Mouse (Mus musculus): ENCODE results near the gene Arl1. TPM values are rescaled to one million over a fixed set of nuclear protein-coding genes. Genes with fewer than 3 reads are reported as not detected.
"Not testable (repeated sequence)": the region's sequence is repeated elsewhere in the genome, so short reads cannot be mapped to it uniquely, and the experiment has no call there.

Gene Arl1
- total RNA-seq (2021) = 10 to 100 TPM; 94.2 to 95.8 TPM
- long read RNA-seq, experiment 1, transcript Arl1-202 (6 exons, 2,080 nt) = major isoform, 216 of 224 reads
- long read RNA-seq, experiment 1, partial matches to known transcripts = 1 of 224 reads
- long read RNA-seq, experiment 1, other reads (novel, unspliced or antisense) = 7 of 224 reads
- long read RNA-seq, experiment 2, transcript Arl1-202 (6 exons, 2,080 nt) = major isoform, 228 of 240 reads
- long read RNA-seq, experiment 2, partial matches to known transcripts = 5 of 240 reads
- long read RNA-seq, experiment 2, other reads (novel, unspliced or antisense) = 7 of 240 reads

GRCm38 (mm10) chr10:88730571-88731495 is at the start of gene Arl1:
Gene Arl1 (plus strand): TSS chr10:88730858.
- DNase-seq (ENCODE audit: low spot score in 2 of 2) = peak; percentile 92 to 94

DNA sequence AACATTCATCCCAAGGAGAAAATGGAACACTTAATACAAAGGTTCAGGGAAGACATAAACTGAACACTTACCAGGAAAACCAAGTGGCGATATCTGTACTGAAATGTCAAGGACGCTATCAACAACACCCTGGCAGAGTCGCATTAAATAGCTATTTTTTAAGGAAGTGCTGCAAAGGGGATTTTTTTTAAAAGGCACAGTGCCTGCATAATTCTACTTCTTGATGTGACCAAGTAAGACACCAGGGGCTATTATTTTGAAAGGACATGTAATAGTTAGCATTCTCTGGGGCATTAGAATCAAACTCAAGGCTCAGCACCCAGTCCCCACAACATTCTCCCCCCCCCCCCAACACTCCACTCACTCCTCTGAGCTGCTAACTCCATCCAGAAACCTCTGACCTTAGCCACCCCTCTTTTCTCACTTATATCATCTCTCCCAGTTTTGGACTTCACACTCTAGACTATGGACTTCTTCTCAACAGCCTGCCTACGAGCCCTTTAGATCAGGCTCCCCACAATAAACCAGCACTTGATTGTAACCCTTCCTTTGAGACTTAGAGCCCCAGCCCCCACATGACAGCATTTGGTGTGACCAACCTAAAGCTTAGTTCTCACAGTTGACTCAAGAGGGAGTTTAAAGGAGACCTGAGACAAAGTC is 47.6 kb upstream of the Arl1 start:
- DNase-seq (ENCODE audit: low spot score in 2 of 2) = no peak

GRCm38 (mm10) chr10:88684925-88685324 is 45.7 kb upstream of the Arl1 start, which contains the start of gene Spic:
Gene Spic (minus strand): TSS chr10:88685015.
- DNase-seq (ENCODE audit: low spot score in 2 of 2) = no peak

GRCm38 (mm10) chr10:88700938-88701337 is 29.7 kb upstream of the Arl1 start:
- no peak for DNase-seq (ENCODE audit: low spot score in 2 of 2)

- no peak for DNase-seq (ENCODE audit: low spot score in 2 of 2)
These were observed 21.8 kb upstream of the Arl1 start for GRCm38 (mm10) chr10:88708671-88709523.

DNA sequence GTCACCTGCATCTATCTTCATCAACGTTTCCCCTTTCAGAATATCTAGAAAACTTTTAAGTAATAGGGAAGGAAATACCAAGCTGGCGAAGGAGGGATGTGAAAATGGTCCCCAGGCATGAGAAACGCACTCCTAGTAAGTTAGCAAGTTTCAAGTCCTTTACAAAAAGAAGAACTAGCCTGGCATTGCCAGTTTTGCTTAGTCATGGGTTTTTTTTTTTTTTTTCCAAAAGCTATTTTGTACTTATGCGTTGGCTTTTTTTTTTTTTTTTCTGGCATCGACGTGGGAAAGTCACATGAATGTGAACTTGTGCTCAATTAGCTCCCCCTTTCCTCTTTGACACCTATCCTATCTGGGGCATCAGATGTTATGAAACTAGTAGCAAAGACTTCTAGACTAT is 18.3 kb upstream of the Arl1 start:
- no peak for DNase-seq (ENCODE audit: low spot score in 2 of 2)

DNA sequence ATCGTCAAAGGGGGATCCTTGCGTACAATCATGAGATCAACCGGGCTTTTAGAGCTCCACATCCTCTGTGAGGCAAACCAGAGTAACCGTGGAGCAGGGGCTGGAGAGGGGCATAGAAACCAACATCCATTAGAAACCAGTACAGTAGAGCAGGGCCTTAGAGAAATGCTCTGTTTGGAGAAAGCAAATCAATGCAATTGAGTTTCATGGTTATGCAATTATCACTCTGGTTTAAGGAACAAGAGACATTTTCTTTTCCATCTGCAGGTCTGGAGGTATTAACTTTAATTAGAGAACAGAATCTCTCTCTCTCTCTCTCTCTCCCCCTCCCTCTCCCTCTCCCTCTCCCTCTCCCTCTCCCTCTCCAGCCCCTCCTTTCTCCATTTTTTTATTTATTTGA is 15.9 kb upstream of the Arl1 start:
- no peak for DNase-seq (ENCODE audit: low spot score in 2 of 2)

DNA sequence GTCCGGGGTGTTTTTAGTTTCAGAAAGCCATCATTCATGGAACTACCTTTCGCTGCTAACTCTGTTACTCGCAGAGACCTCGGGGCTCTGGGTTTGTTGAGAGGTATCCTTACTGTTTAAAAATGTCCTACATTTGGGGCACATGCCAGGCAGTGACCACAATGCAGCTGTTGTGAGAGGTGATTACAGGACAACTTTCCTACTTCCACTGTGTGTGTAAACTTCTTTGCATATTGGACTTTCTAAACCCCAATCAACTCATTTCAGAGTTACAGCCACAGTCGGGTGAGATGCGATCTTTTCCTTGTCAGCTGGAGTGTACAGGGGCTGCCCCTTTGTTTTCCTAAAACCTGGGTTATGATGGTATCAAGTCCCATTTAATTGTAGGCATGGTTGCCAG is 15.0 kb upstream of the Arl1 start:
- DNase-seq (ENCODE audit: low spot score in 2 of 2) = no peak

GRCm38 (mm10) chr10:88716986-88717755 is 13.5 kb upstream of the Arl1 start:
- no peak for DNase-seq (ENCODE audit: low spot score in 2 of 2)

DNA sequence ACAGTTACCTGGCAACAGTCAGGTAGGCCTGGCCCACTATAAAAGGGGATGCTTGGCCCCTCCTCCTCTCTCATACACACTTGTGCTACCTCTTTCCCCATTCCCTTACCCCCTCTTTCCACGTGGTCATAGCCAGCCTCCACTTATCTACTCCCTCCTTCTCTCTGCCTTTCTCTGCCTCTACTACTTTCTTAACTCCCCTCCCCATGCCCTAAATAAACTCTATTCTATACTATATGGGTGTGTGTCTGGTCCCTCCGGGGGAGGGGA is 13.0 kb upstream of the Arl1 start:
- DNase-seq (ENCODE audit: low spot score in 2 of 2) = no peak

- DNase-seq (ENCODE audit: low spot score in 2 of 2) = no peak
These were observed 11.0 kb upstream of the Arl1 start for GRCm38 (mm10) chr10:88719618-88720017.

DNA sequence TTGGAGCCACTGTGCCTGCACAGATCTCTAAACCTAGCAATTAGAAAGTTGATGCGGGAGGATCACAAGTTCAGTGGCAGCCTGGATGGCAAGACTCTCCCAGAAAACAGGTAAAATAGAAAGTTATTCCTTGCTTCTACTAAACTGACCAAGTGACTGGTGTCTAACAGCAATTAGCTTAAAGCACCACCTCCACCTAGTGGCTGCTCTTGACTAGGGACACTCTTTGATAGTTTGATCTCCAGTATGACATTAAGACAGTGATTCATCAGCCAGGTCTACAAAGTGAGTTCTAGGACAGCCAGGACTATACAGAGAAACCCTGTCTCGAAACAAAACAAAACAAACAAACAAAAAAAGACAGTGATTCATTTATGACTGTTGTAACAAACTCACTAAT is 5.3 kb upstream of the Arl1 start:
- no peak for DNase-seq (ENCODE audit: low spot score in 2 of 2)

GRCm38 (mm10) chr10:88727128-88727527 is 3.5 kb upstream of the Arl1 start:
- peak in 1 of 2 experiments; percentile 27 for DNase-seq (ENCODE audit: low spot score in 2 of 2)

GRCm38 (mm10) chr10:88728166-88728565 is 2.5 kb upstream of the Arl1 start:
- DNase-seq (ENCODE audit: low spot score in 2 of 2) = no peak

DNA sequence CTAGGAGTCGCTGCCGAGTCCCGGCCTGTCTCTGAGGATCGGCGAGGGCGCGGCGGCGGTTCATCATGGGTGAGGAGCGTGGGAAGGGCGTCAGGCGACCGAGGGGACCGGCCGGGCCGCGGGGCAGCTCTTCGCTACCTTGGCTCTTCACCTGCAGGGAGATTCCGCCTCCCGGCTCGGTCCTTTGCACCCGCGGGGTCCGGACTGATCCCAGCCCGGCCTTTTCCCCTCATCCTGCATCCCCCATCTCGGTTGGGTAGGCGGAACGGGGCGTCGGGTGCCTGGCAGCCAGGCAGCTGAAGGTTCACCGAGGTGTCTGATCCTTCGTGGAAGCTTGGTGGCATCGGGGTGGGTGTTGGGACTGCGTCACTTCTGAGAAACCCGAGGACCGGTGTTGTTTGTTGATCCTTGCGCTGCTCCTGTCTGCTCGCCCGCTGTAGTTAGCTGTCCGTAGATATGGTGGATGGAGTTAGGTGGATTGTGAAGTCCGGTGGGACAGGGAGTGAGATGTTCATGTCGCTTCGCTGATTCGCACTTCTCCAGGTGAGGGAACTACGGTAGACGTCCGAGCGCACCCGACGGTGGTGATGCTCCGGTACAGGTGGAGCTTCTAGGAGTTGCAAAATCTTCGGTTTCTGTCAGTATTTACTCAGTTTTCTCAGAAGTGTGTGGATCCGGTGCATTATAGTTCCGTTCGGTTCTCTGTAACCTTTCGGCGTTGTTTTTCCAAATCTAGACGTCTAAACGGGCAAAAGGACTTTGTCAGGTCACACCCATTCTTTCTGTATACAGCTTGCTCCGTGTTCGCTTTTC is 1.0 kb downstream of the Arl1 start:
- DNase-seq (ENCODE audit: low spot score in 2 of 2) = no peak

- DNase-seq (ENCODE audit: low spot score in 2 of 2) = no peak
These were observed 1.6 kb downstream of the Arl1 start for GRCm38 (mm10) chr10:88732309-88732622.

- DNase-seq (ENCODE audit: low spot score in 2 of 2) = not testable (repeated sequence)
These were observed 8.4 kb downstream of the Arl1 start for GRCm38 (mm10) chr10:88739074-88739473.

GRCm38 (mm10) chr10:88739818-88740217 is 9.2 kb downstream of the Arl1 start:
- DNase-seq (ENCODE audit: low spot score in 2 of 2) = no peak

- no peak for DNase-seq (ENCODE audit: low spot score in 2 of 2)
These were observed 10.1 kb downstream of the Arl1 start for GRCm38 (mm10) chr10:88740781-88741180.

DNA sequence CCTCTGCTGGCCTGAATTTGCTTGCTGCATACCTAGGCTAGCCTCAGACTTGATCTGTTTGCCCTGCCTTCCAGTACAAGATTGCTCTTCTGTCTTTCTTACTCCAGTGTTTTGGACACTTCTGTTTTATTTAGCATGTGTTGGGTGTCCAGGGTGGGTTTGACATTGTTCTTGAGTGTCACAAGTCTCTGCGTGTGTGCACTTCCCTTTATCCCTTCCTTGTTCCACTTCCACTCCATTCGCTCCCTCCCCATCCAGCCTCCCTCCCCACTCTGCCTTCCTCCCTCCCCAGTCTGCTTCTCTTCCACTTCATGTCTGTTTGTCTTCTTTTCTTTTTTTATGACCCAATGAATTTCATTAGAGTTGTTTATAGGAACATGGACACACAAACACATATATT is 10.8 kb downstream of the Arl1 start:
- DNase-seq (ENCODE audit: low spot score in 2 of 2) = no peak
